Mouse (Mus musculus): ENCODE data around the gene Bcat1.

Bcat1 gene

GRCm38 (mm10) chr6:145002094-145002936, 73.7 kb downstream of the Bcat1 start:
- DNase-seq: no peak

- no peak for DNase-seq
These were observed 74.5 kb downstream of the Bcat1 start for GRCm38 (mm10) chr6:145001493-145001892.

- DNase-seq: no peak
These were observed 78.8 kb downstream of the Bcat1 start for GRCm38 (mm10) chr6:144997229-144997628.

GRCm38 (mm10) chr6:144992111-144992510, 83.9 kb downstream of the Bcat1 start:
- DNase-seq: no peak

GRCm38 (mm10) chr6:144989193-144989592, 86.8 kb downstream of the Bcat1 start:
- no peak for DNase-seq

GRCm38 (mm10) chr6:144987676-144988075, 88.3 kb downstream of the Bcat1 start:
- no peak for DNase-seq

- DNase-seq: no peak
These were observed 88.8 kb downstream of the Bcat1 start for GRCm38 (mm10) chr6:144987216-144987615.

GRCm38 (mm10) chr6:144984221-144984620, 91.8 kb downstream of the Bcat1 start:
- DNase-seq: no peak

- no peak for DNase-seq
These were observed 93.9 kb downstream of the Bcat1 start for GRCm38 (mm10) chr6:144982093-144982492.

GRCm38 (mm10) chr6:144972351-144972750, 103.6 kb downstream of the Bcat1 start:
- DNase-seq: no peak

GRCm38 (mm10) chr6:144970900-144971299, 105.1 kb downstream of the Bcat1 start:
- DNase-seq: no peak

- no peak for DNase-seq
These were observed 108.4 kb downstream of the Bcat1 start for GRCm38 (mm10) chr6:144967536-144967935.

GRCm38 (mm10) chr6:144964205-144964604, 111.8 kb downstream of the Bcat1 start:
- no peak for DNase-seq

- DNase-seq: no peak
These were observed 112.8 kb downstream of the Bcat1 start for GRCm38 (mm10) chr6:144963156-144963555.

GRCm38 (mm10) chr6:144962013-144962354, 114.0 kb downstream of the Bcat1 start:
- DNase-seq: no peak

GRCm38 (mm10) chr6:144961253-144962012, 114.6 kb downstream of the Bcat1 start:
- DNase-seq: no peak

GRCm38 (mm10) chr6:144955887-144956547, 120.0 kb downstream of the Bcat1 start:
- DNase-seq: no peak

- no peak for DNase-seq
These were observed 123.1 kb downstream of the Bcat1 start for GRCm38 (mm10) chr6:144952885-144953284.

GRCm38 (mm10) chr6:144944435-144945365, 131.3 kb downstream of the Bcat1 start:
- DNase-seq: no peak
